26 mouse cellular contexts compared by ENCODE assay signal in the genomic region with DNA sequence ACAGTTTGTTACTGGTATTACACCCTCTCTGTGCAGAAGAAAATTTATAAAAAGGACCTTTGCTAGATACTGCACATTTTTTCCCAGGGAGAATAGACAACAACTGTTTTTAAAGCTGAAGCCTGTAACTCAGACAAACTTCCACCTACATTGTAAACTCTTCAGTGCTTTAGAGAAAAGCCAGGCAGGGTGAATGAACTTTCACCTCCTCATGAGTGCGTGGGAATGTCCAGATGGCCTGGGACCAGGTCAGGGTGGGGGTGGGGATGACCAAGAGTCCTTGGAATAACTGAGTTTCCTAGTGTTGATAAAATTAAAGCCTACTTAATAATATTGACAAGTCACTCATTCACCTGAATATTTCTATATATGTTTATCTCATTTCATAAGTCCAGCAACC.
DNase-seq lines count a peak whose midpoint lies in the region; ATAC-seq lines count a peak whose summit lies in the region.
"Had no signal": no experiment of that assay in that cellular context is flagged by ENCODE, and none has a peak within 500 bp of the region (broad histone marks: within the 10 kb centered on the region; RNA-seq: fewer than 3 reads in every experiment).

No protein-coding gene starts in this region.

- peaks cover 18% of the 10 kb centered on the region for H3K4me1 ChIP-seq in heart, embryonic 15.5 days (replicated peaks)
- H3K4me1 ChIP-seq in heart, embryonic 12.5 days (replicated peaks), result peaks cover 23% of the 10 kb centered on the region
- H3K4me1 ChIP-seq: forebrain, embryonic 13.5 days; hindbrain, embryonic 12.5 days; midbrain, embryonic 13.5 days had no signal

- no peak overlapping the region for H3K9ac ChIP-seq in heart, embryonic 15.5 days
- H3K9ac ChIP-seq in heart, embryonic 12.5 days, result no peak overlapping the region
- H3K9ac ChIP-seq: forebrain, embryonic 13.5 days; hindbrain, embryonic 12.5 days; midbrain, embryonic 13.5 days had no signal

- no peak for ATAC-seq in heart, embryonic 15.5 days (replicated peaks; ENCODE audit: insufficient number of reproducible peaks, insufficient read depth, low FRiP score, low read depth)
- ATAC-seq in heart, embryonic 12.5 days (ENCODE audit: insufficient number of reproducible peaks, low FRiP score), result no peak
- ATAC-seq: forebrain, embryonic 13.5 days; hindbrain, postnatal 0 days; intestine, embryonic 16.5 days; lung, postnatal 0 days; midbrain, embryonic 13.5 days; Patski had no signal

- peak; percentile 23 for DNase-seq in embryo, embryonic 10 days (ENCODE audit: low spot score)
- no peak for DNase-seq in embryo, embryonic 11 days
- DNase-seq in adipocyte (ENCODE audit: low spot score), result peak; percentile 86
- peak; percentile 9 for DNase-seq in embryo, embryonic 9.5 days (ENCODE audit: extremely low spot score)
- DNase-seq in ovary, postnatal 36 days (ENCODE audit: low spot score), result no peak
- DNase-seq: cerebellum, adult 11-12 months; cerebellum, adult 9-11 months; gastrocnemius, postnatal 36 days; heart, postnatal 36 days; kidney, postnatal 14 days; liver; lung, adult 18-20 months; lung, postnatal 4 days; retina, postnatal 1 day; right cerebral cortex, postnatal 14 days; thymus, postnatal 4 days had no signal

- no peak overlapping the region for H3K4me2 ChIP-seq in heart, embryonic 15.5 days
- no peak overlapping the region for H3K4me2 ChIP-seq in heart, embryonic 12.5 days
- H3K4me2 ChIP-seq: forebrain, embryonic 13.5 days; heart, embryonic 11.5 days; hindbrain, embryonic 12.5 days; midbrain, embryonic 13.5 days had no signal

- H3K4me3 ChIP-seq in heart, embryonic 15.5 days, result no peak overlapping the region
- H3K4me3 ChIP-seq in heart, embryonic 12.5 days, result no peak overlapping the region
- H3K4me3 ChIP-seq: forebrain, embryonic 13.5 days; hindbrain, embryonic 12.5 days; midbrain, embryonic 13.5 days had no signal

- H3K36me3 ChIP-seq in heart, embryonic 15.5 days, result peaks cover 24% of the 10 kb centered on the region
- H3K36me3 ChIP-seq in heart, embryonic 12.5 days, result peaks cover 26% of the 10 kb centered on the region
- H3K36me3 ChIP-seq: midbrain, embryonic 13.5 days had no signal

- H3K9me3 ChIP-seq in heart, embryonic 15.5 days (replicated peaks), result no peaks in the 10 kb centered on the region
- no peaks in the 10 kb centered on the region for H3K9me3 ChIP-seq in heart, embryonic 12.5 days (replicated peaks)
- H3K9me3 ChIP-seq: forebrain, embryonic 13.5 days; hindbrain, embryonic 12.5 days; midbrain, embryonic 13.5 days had no signal

- no peaks in the 10 kb centered on the region for H3K27me3 ChIP-seq in heart, embryonic 15.5 days
- no peaks in the 10 kb centered on the region for H3K27me3 ChIP-seq in heart, embryonic 12.5 days (replicated peaks)
- H3K27me3 ChIP-seq: forebrain, embryonic 13.5 days; hindbrain, embryonic 12.5 days; midbrain, embryonic 13.5 days; Patski had no signal

- WGBS in heart, embryonic 15.5 days, result 49% methylated on average over 1 of the region's 1 CpGs
- 29% methylated on average over 1 of the region's 1 CpGs for WGBS in heart, embryonic 12.5 days

- peak overlapping the region; percentile 16; the same call in 1 of the 2 replicates for H3K27ac ChIP-seq in heart, embryonic 15.5 days
- no peak overlapping the region for H3K27ac ChIP-seq in heart, embryonic 12.5 days (ENCODE audit: poor library complexity, severe bottlenecking)
- H3K27ac ChIP-seq: forebrain, embryonic 13.5 days; hindbrain, embryonic 12.5 days; hindbrain, postnatal 0 days; midbrain, embryonic 13.5 days had no signal

Comparison
In these comparisons a context has a peak if more than half of its experiments do, and no peak if none do; other contexts are left out.
1. DNase-seq: peak in embryo, embryonic 10 days (single experiment), adipocyte (single experiment) and embryo, embryonic 9.5 days (single experiment); none in embryo, embryonic 11 days (single experiment) and ovary, postnatal 36 days (single experiment).